Mouse (Mus musculus) bone marrow, adult 2 months (tissue): ENCODE data around the gene Styxl1.

ENCODE experiments used
- CTCF ChIP-seq: fragments of 200-500 bp; IDR thresholded peaks from 2 replicates; pipeline ENCODE4 v1.5.1; 2011; ENCODE audit warnings: low read length, control low read depth; ENCODE audit not compliant: control insufficient read depth, insufficient read depth
- POLR2A ChIP-seq: fragments of 200-500 bp; IDR thresholded peaks from 2 replicates; pipeline ENCODE4 v1.6.1; 2011; ENCODE audit warnings: low read depth, mild to moderate bottlenecking, control low read depth, low read length, borderline replicate concordance; ENCODE audit not compliant: control insufficient read depth

DNA sequence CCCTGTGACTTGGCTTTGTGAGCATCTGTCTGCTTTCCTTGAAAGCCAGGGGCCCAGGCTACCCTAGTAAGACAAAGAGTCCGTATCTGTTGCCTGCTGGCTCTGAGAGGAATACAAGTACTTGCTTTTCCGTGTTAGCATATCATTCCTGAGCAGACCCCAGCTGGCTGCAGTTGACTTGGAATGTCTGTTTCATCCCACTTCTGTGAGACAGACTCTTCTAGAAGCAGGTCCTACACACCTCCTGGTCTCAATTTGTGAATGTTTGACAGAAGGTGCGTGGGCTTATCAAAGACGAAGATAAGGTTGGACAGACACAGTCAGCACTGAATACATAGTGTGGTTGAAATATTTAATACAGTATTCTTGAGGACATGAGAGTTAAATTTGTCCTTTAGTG lies 65.4 kb downstream of the Styxl1 start:
- no peak for TF ChIP-seq CTCF
- TF ChIP-seq POLR2A: no peak
